Mouse (Mus musculus): ENCODE measurements around the gene Hspb11. TPM values are rescaled to one million over a fixed set of nuclear protein-coding genes. Genes with fewer than 3 reads are reported as not detected.
A peak's percentile ranks its signal among the peaks of the same experiment; 100 is the strongest.

The Hspb11 gene
- polyA plus RNA-seq, 1 experiment, result 22.5 TPM

DNA sequence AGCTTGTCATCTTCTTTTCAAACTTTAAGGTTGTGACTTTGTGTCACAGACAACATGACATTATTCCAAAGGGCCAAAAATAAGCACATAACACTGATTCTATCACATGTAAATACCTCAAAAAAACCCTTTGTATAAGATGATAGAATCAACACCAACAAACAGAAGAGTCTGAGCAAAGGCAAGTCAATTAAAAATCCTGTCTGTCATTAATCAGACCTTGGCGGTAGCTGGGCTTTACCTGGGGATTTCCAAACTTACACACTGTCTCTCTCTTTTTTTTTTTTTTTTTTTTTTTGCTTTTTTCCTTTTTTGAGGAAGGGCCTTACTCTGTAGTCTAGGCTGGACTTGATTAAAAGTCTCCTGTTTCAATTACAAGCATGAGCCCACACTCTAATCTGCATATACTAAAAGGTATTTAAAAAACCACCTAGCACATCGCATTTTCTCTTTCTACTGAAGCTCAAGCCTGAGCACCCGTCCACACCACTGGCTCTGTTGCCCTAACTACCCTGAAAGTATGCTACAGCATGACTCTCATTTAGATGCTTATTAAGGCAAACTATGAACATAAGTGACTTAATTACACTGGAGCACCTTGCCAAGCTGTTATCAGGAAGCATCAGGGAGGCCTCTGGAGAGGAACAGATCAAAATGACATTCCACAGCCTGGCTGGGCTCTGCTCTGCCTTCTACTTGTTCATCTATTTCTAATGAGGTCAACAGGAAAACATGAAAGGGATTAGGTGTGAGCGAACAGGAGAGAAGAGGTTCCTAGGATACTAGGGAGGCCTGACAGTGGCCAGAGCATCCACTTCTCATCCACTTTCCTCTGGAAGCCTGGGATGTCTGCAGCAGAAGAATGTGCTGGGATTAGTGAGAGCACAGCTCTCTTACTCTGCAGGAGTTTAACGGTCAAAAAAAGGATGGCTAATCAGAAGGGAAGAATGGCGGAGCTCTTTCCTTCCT, 9.7 kb upstream of the Hspb11 start:
- Histone ChIP-seq H3K4me3 (replicated peaks; ENCODE audit: insufficient read depth, low read depth, low read length) (no peak overlapping the region), H3K27me3 (ENCODE audit: control insufficient read depth, insufficient read depth, low read length) (no peaks in the 10 kb centered on the region), H3K4me1 (ENCODE audit: control insufficient read depth, insufficient read depth, low read length) (0 out of 2 replicates have a peak, but pooled peaks cover 2% of the 10 kb centered on the region), H3K27ac (ENCODE audit: insufficient read depth, low read length) (no peak overlapping the region)
- no peak for DNase-seq
- 66% methylated on average over 6 of the region's 6 CpGs for WGBS
- TF ChIP-seq POLR2A (IDR thresholded peaks at IDR 0.05; ENCODE audit: borderline replicate concordance, insufficient read depth, low read length), result no peak
- no peak for TF ChIP-seq CTCF (IDR thresholded peaks at IDR 0.05; ENCODE audit: borderline replicate concordance, insufficient read depth, low read depth, low read length)

DNA sequence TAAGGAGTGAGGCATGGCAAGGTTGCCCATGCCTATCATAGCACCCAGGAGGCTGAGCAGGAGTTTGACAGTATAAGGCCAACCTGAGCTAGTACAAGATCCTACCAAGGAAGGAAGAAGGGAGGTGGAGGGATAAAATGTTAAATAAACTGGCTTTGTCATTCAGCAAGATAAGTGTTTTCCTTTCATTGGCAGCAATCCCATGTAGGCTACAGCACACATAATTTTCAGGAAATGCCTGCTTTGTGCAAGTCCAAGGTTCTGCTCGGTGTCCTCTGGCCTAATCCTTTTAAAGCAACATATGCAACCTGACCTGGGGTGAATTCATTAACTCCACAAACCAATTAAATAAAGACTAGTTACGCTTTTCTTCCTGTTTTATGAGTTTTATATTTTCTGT, 8.0 kb upstream of the Hspb11 start:
- TF ChIP-seq CTCF (IDR thresholded peaks at IDR 0.05; ENCODE audit: borderline replicate concordance, insufficient read depth, low read depth, low read length) (no peak), POLR2A (IDR thresholded peaks at IDR 0.05; ENCODE audit: borderline replicate concordance, insufficient read depth, low read length) (no peak)
- DNase-seq, result no peak
- no peak overlapping the region for H3K4me3 ChIP-seq (replicated peaks; ENCODE audit: insufficient read depth, low read depth, low read length)
- 0 out of 2 replicates have a peak, but pooled peaks cover 2% of the 10 kb centered on the region for H3K4me1 ChIP-seq (ENCODE audit: control insufficient read depth, insufficient read depth, low read length)
- no peak overlapping the region for H3K27ac ChIP-seq (ENCODE audit: insufficient read depth, low read length)
- H3K27me3 ChIP-seq (ENCODE audit: control insufficient read depth, insufficient read depth, low read length), result no peaks in the 10 kb centered on the region
- WGBS, result 66% methylated on average over 2 of the region's 2 CpGs

DNA sequence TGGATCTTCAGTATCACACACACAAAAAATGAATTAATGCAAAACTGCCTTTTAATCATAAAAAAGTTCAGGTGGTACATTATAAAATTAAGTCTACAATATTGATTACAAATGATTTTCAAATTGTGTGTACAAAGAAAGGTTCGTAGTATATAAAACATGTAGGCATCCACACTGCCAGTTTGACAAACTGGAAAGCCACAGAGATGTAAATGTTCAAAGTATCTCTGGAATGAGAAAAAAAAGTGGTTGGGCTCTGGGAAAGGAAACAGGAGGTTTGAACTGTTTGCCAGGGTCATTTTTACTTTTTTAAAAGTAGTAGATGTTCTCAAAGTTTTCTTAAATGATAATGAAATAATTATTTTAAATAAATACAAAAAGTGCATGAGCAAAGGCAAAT, 7.4 kb upstream of the Hspb11 start:
- Histone ChIP-seq H3K4me3 (replicated peaks; ENCODE audit: insufficient read depth, low read depth, low read length) (no peak overlapping the region), H3K27me3 (ENCODE audit: control insufficient read depth, insufficient read depth, low read length) (no peaks in the 10 kb centered on the region), H3K4me1 (ENCODE audit: control insufficient read depth, insufficient read depth, low read length) (0 out of 2 replicates have a peak, but pooled peaks cover 2% of the 10 kb centered on the region), H3K27ac (ENCODE audit: insufficient read depth, low read length) (no peak overlapping the region)
- DNase-seq, result no peak
- WGBS, result 85% methylated on average over 1 of the region's 1 CpGs
- TF ChIP-seq POLR2A (IDR thresholded peaks at IDR 0.05; ENCODE audit: borderline replicate concordance, insufficient read depth, low read length), result no peak
- no peak for TF ChIP-seq CTCF (IDR thresholded peaks at IDR 0.05; ENCODE audit: borderline replicate concordance, insufficient read depth, low read depth, low read length)

DNA sequence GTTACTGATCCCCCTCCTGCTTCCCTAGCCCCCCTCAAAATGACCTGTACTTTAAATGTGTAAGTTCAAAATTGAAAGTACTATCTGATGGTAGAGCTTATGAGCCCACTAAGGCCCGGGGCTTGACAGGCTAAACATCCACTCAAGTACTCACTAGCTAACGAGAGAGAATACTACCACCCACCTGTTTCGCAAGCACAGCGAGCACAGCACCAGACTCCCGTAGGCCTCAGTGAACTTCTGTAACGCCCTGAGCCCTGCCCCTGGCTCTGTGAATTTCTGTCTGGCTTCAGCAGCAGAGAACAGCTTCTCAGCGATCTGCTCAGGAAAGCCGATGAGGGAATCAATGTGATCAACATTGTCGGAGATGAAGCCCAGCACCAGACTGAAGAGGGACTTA, 6.3 kb upstream of the Hspb11 start:
- H3K4me3 ChIP-seq (replicated peaks; ENCODE audit: insufficient read depth, low read depth, low read length), result no peak overlapping the region
- 78% methylated on average over 9 of the region's 9 CpGs for WGBS
- 0 out of 2 replicates have a peak, but pooled peaks cover 2% of the 10 kb centered on the region for H3K4me1 ChIP-seq (ENCODE audit: control insufficient read depth, insufficient read depth, low read length)
- no peak overlapping the region for H3K27ac ChIP-seq (ENCODE audit: insufficient read depth, low read length)
- H3K27me3 ChIP-seq (ENCODE audit: control insufficient read depth, insufficient read depth, low read length), result no peaks in the 10 kb centered on the region
- DNase-seq, result no peak
- TF ChIP-seq POLR2A (IDR thresholded peaks at IDR 0.05; ENCODE audit: borderline replicate concordance, insufficient read depth, low read length) (no peak), CTCF (IDR thresholded peaks at IDR 0.05; ENCODE audit: borderline replicate concordance, insufficient read depth, low read depth, low read length) (no peak)

DNA sequence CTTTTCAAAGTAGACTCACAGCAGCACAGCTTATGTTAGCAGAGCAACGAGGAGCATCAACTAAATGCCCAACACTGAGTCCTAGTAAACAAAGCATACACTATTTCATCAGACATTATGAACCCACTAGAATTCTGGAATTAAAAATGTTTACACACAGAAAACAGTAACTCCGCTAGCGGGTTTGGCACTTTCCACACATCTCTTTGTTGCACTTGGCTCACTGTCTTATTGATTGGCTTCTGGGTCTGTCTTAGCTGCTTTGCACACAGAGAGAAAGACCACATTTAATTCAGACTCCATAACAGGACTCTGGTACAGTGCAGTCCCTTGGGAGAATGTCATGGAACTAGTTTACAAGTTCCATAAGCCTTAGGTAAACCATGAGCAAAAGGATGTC, 5.3 kb upstream of the Hspb11 start:
- no peak for DNase-seq
- no peaks in the 10 kb centered on the region for H3K27me3 ChIP-seq (ENCODE audit: control insufficient read depth, insufficient read depth, low read length)
- H3K4me3 ChIP-seq (replicated peaks; ENCODE audit: insufficient read depth, low read depth, low read length), result no peak overlapping the region
- TF ChIP-seq CTCF (IDR thresholded peaks at IDR 0.05; ENCODE audit: borderline replicate concordance, insufficient read depth, low read depth, low read length) (no peak), POLR2A (IDR thresholded peaks at IDR 0.05; ENCODE audit: borderline replicate concordance, insufficient read depth, low read length) (no peak)
- 69% methylated on average over 3 of the region's 3 CpGs for WGBS
- H3K27ac ChIP-seq (ENCODE audit: insufficient read depth, low read length), result no peak overlapping the region
- 0 out of 2 replicates have a peak, but pooled peaks cover 2% of the 10 kb centered on the region for H3K4me1 ChIP-seq (ENCODE audit: control insufficient read depth, insufficient read depth, low read length)

DNA sequence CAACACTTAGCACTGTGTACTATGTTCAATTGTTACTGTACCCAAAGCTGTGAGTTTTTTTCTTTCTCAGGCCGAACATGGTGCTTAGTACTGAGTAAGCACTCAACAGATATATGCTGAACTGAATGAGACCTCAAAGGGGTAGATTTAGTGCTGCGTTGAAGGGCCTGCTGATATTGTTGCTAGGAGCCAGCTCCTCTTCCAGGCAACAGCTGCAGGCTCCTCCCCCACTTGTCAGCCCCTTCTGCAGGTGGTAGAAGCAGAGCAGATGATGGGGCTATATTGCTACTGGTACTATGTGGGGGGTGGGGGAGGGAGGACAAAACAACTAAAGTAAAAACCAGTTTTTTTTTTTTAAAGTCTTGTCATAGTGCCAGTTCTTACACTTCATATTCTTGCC, 3.9 kb upstream of the Hspb11 start:
- H3K4me3 ChIP-seq (replicated peaks; ENCODE audit: insufficient read depth, low read depth, low read length), result no peak overlapping the region
- WGBS, result 44% methylated on average over 2 of the region's 2 CpGs
- H3K27ac ChIP-seq (ENCODE audit: insufficient read depth, low read length), result no peak overlapping the region
- TF ChIP-seq POLR2A (IDR thresholded peaks at IDR 0.05; ENCODE audit: borderline replicate concordance, insufficient read depth, low read length) (no peak), CTCF (IDR thresholded peaks at IDR 0.05; ENCODE audit: borderline replicate concordance, insufficient read depth, low read depth, low read length) (no peak)
- no peaks in the 10 kb centered on the region for H3K27me3 ChIP-seq (ENCODE audit: control insufficient read depth, insufficient read depth, low read length)
- H3K4me1 ChIP-seq (ENCODE audit: control insufficient read depth, insufficient read depth, low read length), result no peaks in the 10 kb centered on the region
- no peak for DNase-seq

DNA sequence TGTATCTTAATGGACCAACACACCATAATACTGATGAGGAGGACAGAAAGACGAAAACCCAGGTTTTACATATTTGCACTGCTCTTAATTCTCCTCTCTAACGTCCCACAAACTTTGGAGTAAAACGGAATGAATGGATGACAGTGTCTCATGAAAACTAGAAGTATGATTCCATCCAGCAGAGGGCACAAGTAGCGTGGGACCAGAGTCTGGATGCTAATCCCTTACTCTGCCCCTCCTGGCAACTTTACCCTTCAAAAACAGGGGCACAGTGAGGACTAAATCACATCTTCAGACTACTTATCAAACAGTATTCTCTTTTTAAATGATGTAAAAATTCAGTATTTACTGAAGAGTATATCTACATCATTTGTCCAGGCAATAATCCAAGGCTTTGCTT, 2.9 kb upstream of the Hspb11 start:
- DNase-seq, result peak; percentile 17 to 53
- no peaks in the 10 kb centered on the region for H3K4me1 ChIP-seq (ENCODE audit: control insufficient read depth, insufficient read depth, low read length)
- no peak overlapping the region for H3K4me3 ChIP-seq (replicated peaks; ENCODE audit: insufficient read depth, low read depth, low read length)
- no peaks in the 10 kb centered on the region for H3K27me3 ChIP-seq (ENCODE audit: control insufficient read depth, insufficient read depth, low read length)
- peak; percentile 70 for TF ChIP-seq CTCF (IDR thresholded peaks at IDR 0.05; ENCODE audit: borderline replicate concordance, insufficient read depth, low read depth, low read length)
- no peak for TF ChIP-seq POLR2A (IDR thresholded peaks at IDR 0.05; ENCODE audit: borderline replicate concordance, insufficient read depth, low read length)
- no peak overlapping the region for H3K27ac ChIP-seq (ENCODE audit: insufficient read depth, low read length)
- 18% methylated on average over 4 of the region's 4 CpGs for WGBS

DNA sequence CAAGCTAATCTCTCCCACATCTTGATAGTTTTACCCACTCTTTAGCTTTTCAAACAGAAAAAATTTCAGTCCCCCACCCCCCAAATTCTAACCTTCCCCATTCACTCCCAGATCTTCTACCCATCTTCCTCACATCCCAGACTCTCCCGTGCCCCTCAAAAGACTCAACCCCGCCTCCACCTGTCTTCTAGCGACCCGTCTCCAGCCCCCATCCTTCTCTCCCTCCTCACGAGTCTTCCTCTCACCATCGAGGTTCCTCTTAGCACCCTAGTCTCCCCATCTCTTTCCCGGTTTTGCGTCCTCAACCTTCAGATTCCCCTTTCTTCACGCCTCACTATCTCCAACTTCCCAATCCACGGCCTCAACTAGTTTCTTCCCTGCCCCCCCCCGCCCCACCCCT, 871 bp upstream of the Hspb11 start:
- DNase-seq, result peak; percentile 15 to 32
- TF ChIP-seq POLR2A (IDR thresholded peaks at IDR 0.05; ENCODE audit: borderline replicate concordance, insufficient read depth, low read length) (no peak), CTCF (IDR thresholded peaks at IDR 0.05; ENCODE audit: borderline replicate concordance, insufficient read depth, low read depth, low read length) (no peak)
- Histone ChIP-seq H3K27ac (ENCODE audit: insufficient read depth, low read length) (peak overlapping the region; percentile 74), H3K27me3 (ENCODE audit: control insufficient read depth, insufficient read depth, low read length) (no peaks in the 10 kb centered on the region), H3K4me1 (ENCODE audit: control insufficient read depth, insufficient read depth, low read length) (no peaks in the 10 kb centered on the region), H3K4me3 (replicated peaks; ENCODE audit: insufficient read depth, low read depth, low read length) (peak overlapping the region; percentile 87)
- WGBS, result 3% methylated on average over 11 of the region's 11 CpGs

All from cerebellum, adult 2 months (tissue).